Mouse (Mus musculus) limb, embryonic 14.5 days (tissue): ENCODE measurements around the gene Tiam1. TPM values are rescaled to one million over a fixed set of nuclear protein-coding genes. Genes with fewer than 3 reads are reported as not detected.

Source experiments
- ATAC-seq: fragments of 200-750 bp; cut with Nextera tagmentation; 2 replicates; pipeline ENCODE4 v1.8.0; 2017; ENCODE audit warnings: low read depth, moderate number of reproducible peaks, moderate TSS enrichment; ENCODE audit not compliant: low FRiP score
- DNase-seq: peaks from one replicate; pipeline ENCODE4 v3.0.0-alpha.2; 2015; ENCODE audit warnings: low spot score
- H3K27ac ChIP-seq: fragments of 300-500 bp; sonication (generic); replicated peaks from 2 replicates; pipeline ENCODE4 v1.5.1; 2014; ENCODE audit warnings: low read depth, mild to moderate bottlenecking, low read length, moderate library complexity, mixed read lengths
- H3K27me3 ChIP-seq: fragments of 300-500 bp; sonication (generic); 2 replicates; pipeline ENCODE4 v1.6.1; 2014; ENCODE audit warnings: low read length, mixed read lengths; ENCODE audit not compliant: control insufficient read depth, insufficient read depth
- H3K36me3 ChIP-seq: fragments of 300-500 bp; sonication (generic); 2 replicates; pipeline ENCODE4 v1.6.1; 2014; ENCODE audit warnings: mild to moderate bottlenecking, low read length, moderate library complexity, mixed read lengths; ENCODE audit not compliant: control insufficient read depth, insufficient read depth
- H3K4me1 ChIP-seq: fragments of 300-500 bp; sonication (generic); 2 replicates; pipeline ENCODE4 v1.6.1; 2014; ENCODE audit warnings: antibody characterized with exemption, low read length, mixed read lengths; ENCODE audit not compliant: control insufficient read depth, insufficient read depth
- H3K4me2 ChIP-seq: fragments of 300-500 bp; sonication (generic); replicated peaks from 2 replicates; pipeline ENCODE4 v1.6.1; 2014; ENCODE audit warnings: low read depth, mild to moderate bottlenecking, low read length, moderate library complexity; ENCODE audit not compliant: severe bottlenecking
- H3K4me3 ChIP-seq: fragments of 300-500 bp; sonication (generic); replicated peaks from 2 replicates; pipeline ENCODE4 v1.5.1; 2014; ENCODE audit warnings: low read length
- H3K9ac ChIP-seq: fragments of 300-500 bp; sonication (generic); 2 replicates; pipeline ENCODE4 v1.6.1; 2014; ENCODE audit warnings: mild to moderate bottlenecking, low read depth, low read length, moderate library complexity; ENCODE audit not compliant: severe bottlenecking
- H3K9me3 ChIP-seq: fragments of 300-500 bp; sonication (generic); 2 replicates; pipeline ENCODE4 v1.6.1; 2016; ENCODE audit warnings: low read length; ENCODE audit not compliant: control insufficient read depth
- POLR2A ChIP-seq: fragments of 200-500 bp; IDR thresholded peaks from 2 replicates; pipeline ENCODE4 v1.8.0; 2012; ENCODE audit warnings: inconsistent platforms, mild to moderate bottlenecking, moderate library complexity, borderline replicate concordance; ENCODE audit not compliant: insufficient read depth, insufficient read length; ENCODE audit errors: extremely low read depth
- WGBS: fragments of 180-500 bp; shearing (Covaris S2); extraction: QIAGEN DNeasy Blood & Tissue Kit; methylation state at CpG from one replicate; pipeline ENCODE4 v1.1.7; 2014; 5-methylcytosine and 5-hydroxymethylcytosine counted together
- polyA plus RNA-seq, 2 experiments: library from polyadenylated mRNA; depleted of rRNA in 1 of 2; stranded (reverse) in 1 of 2; unstranded in 1 of 2; fragments of >200 nt; fragmentation: Nextera tagmentation in 1 of 2; extraction: Ambion mirVana in 1 of 2; gene quantifications; 2 replicates each; pipeline versions ENCODE4 v1.2.1 to v1.2.3; 2012 to 2014

The Tiam1 gene
- polyA plus RNA-seq, 2 experiments: 22.4 to 54.9 TPM

GRCm38 (mm10) chr16:89952821-89953220 is 190.7 kb downstream of the Tiam1 start:
- TF ChIP-seq POLR2A: no peak
- ATAC-seq (no peak), DNase-seq (no peak)
- Histone ChIP-seq H3K27ac (no peak overlapping the region), H3K9me3 (no peaks in the 10 kb centered on the region), H3K4me2 (no peak overlapping the region), H3K36me3 (no peaks in the 10 kb centered on the region), H3K4me1 (peaks cover 19% of the 10 kb centered on the region), H3K27me3 (no peaks in the 10 kb centered on the region), H3K9ac (no peak overlapping the region), H3K4me3 (no peak overlapping the region)
- 82% methylated on average over 5 of the region's 5 CpGs for WGBS

GRCm38 (mm10) chr16:89950754-89951153 is 192.8 kb downstream of the Tiam1 start:
- no peak overlapping the region for H3K9ac ChIP-seq
- no peaks in the 10 kb centered on the region for H3K36me3 ChIP-seq
- H3K4me2 ChIP-seq: no peak overlapping the region
- H3K4me1 ChIP-seq: peaks cover 28% of the 10 kb centered on the region
- no peaks in the 10 kb centered on the region for H3K9me3 ChIP-seq
- TF ChIP-seq POLR2A: no peak
- no peak overlapping the region for H3K27ac ChIP-seq
- 59% methylated on average over 8 of the region's 8 CpGs for WGBS
- no peaks in the 10 kb centered on the region for H3K27me3 ChIP-seq
- H3K4me3 ChIP-seq: no peak overlapping the region
- ATAC-seq (no peak), DNase-seq (no peak)

GRCm38 (mm10) chr16:89950251-89950650 is 193.3 kb downstream of the Tiam1 start:
- Histone ChIP-seq H3K9ac (no peak overlapping the region), H3K27me3 (no peaks in the 10 kb centered on the region), H3K4me3 (no peak overlapping the region), H3K36me3 (no peaks in the 10 kb centered on the region), H3K9me3 (no peaks in the 10 kb centered on the region), H3K4me1 (peaks cover 33% of the 10 kb centered on the region), H3K4me2 (no peak overlapping the region), H3K27ac (no peak overlapping the region)
- ATAC-seq: no peak
- DNase-seq: no peak
- WGBS: 85% methylated on average over 6 of the region's 6 CpGs
- no peak for TF ChIP-seq POLR2A

GRCm38 (mm10) chr16:89948040-89948439 is 195.5 kb downstream of the Tiam1 start:
- Histone ChIP-seq H3K4me1 (peaks cover 39% of the 10 kb centered on the region), H3K4me3 (no peak overlapping the region), H3K36me3 (no peaks in the 10 kb centered on the region), H3K9me3 (no peaks in the 10 kb centered on the region), H3K27ac (0 out of 2 replicates have a peak overlapping the region, but pooled peaks have one; percentile 38), H3K9ac (no peak overlapping the region), H3K27me3 (no peaks in the 10 kb centered on the region), H3K4me2 (no peak overlapping the region)
- 60% methylated on average over 1 of the region's 1 CpGs for WGBS
- ATAC-seq (no peak), DNase-seq (no peak)
- TF ChIP-seq POLR2A: no peak

GRCm38 (mm10) chr16:89946816-89947215 is 196.8 kb downstream of the Tiam1 start:
- no peak for TF ChIP-seq POLR2A
- no peaks in the 10 kb centered on the region for H3K9me3 ChIP-seq
- H3K9ac ChIP-seq: no peak overlapping the region
- ATAC-seq (no peak), DNase-seq (no peak)
- WGBS: 76% methylated on average over 11 of the region's 11 CpGs
- H3K4me3 ChIP-seq: no peak overlapping the region
- H3K36me3 ChIP-seq: no peaks in the 10 kb centered on the region
- H3K27me3 ChIP-seq: no peaks in the 10 kb centered on the region
- no peak overlapping the region for H3K4me2 ChIP-seq
- H3K27ac ChIP-seq: no peak overlapping the region
- peaks cover 39% of the 10 kb centered on the region for H3K4me1 ChIP-seq
